ENCODE assay signal across 8 mouse cellular contexts in the genomic region with DNA sequence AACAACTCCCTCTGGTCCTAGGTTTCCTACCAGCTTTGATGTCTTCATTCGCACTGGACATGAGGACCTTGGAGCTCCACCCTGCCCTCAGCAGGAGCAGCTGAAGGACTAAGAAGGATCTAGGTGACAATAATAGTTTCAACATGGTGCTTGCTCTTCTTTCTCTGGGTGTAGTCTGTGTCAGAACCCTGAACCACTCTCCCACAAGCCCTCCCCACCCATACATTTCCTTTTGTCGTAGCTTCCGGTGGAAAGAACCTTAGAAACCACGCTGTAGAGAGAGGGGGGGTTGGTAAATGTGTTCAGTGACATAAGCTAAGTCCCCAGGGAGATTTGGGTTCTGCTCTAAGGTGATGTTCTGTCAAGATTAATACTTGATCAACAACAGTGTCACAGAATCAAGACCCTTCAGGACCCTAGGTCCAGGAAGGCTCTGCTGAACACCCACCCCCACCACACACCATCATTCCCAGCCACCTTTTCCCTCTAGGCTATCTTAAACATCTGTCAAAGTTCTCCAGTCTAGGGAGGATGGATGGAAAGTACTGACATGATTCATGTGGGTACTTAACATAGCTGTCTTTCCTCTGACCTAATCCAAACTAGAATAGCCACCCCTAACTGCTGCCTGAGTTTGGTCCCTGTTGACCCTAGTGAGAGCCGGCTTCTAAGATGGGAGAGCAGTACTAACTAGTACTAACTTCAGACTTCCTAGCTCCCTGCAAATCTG. TPM values are rescaled to one million over a fixed set of nuclear protein-coding genes. Genes with fewer than 3 reads are reported as not detected.
DNase-seq lines count a peak whose midpoint lies in the region; ATAC-seq and TF ChIP-seq lines count a peak whose summit lies in the region.

Gene Il2rg, minus strand, starts transcription at position 231 of the 730 bp plus-strand sequence.

- H3ac ChIP-seq in myocyte (ENCODE audit: control insufficient read depth, insufficient read length): no peak within 1 kb of the TSS

- no peaks in the 10 kb centered on the region for H3K79me2 ChIP-seq in myocyte (ENCODE audit: control insufficient read depth, insufficient read depth)

- no peaks in the 10 kb centered on the region; the same call in 1 of the 2 replicates for H3K27me3 ChIP-seq in kidney, embryonic 14.5 days (ENCODE audit: control insufficient read depth, insufficient read depth, low read length)
- 0 out of 2 replicates have a peak, but pooled peaks cover 2% of the 10 kb centered on the region for H3K27me3 ChIP-seq in intestine, embryonic 15.5 days (replicated peaks)
- H3K27me3 ChIP-seq in myocyte (ENCODE audit: control insufficient read depth, insufficient read depth, insufficient read length): no peaks in the 10 kb centered on the region
- H3K27me3 ChIP-seq in forebrain, embryonic 14.5 days (replicated peaks; ENCODE audit: control insufficient read depth, insufficient read depth, low read length): no peaks in the 10 kb centered on the region

- no peak for DNase-seq in kidney, adult 9 months
- DNase-seq in layer of hippocampus, adult 18-20 months (ENCODE audit: low spot score in 2 of 2): no peak
- DNase-seq in urinary bladder, adult 18-20 months (ENCODE audit: low spot score in 2 of 2): no peak
- no peak for DNase-seq in forebrain, embryonic 14.5 days (ENCODE audit: low spot score)

- H3K27ac ChIP-seq in kidney, embryonic 14.5 days (ENCODE audit: low read depth, low read length): no peak within 1 kb of the TSS
- H3K27ac ChIP-seq in bone marrow, adult 2 months (ENCODE audit: control insufficient read depth, insufficient read depth, low read depth, low read length, poor library complexity): peak within 1 kb of the TSS; percentile 72
- H3K27ac ChIP-seq in intestine, embryonic 15.5 days: no peak within 1 kb of the TSS
- no peak within 1 kb of the TSS for H3K27ac ChIP-seq in forebrain, embryonic 14.5 days (ENCODE audit: low read depth, low read length)

- TF ChIP-seq CTCF in bone marrow, adult 2 months (IDR thresholded peaks at IDR 0.05; ENCODE audit: control insufficient read depth, insufficient read depth, low read length): no peak

- no peak for TF ChIP-seq POLR2A in bone marrow, adult 2 months (IDR thresholded peaks at IDR 0.05; ENCODE audit: borderline replicate concordance, control insufficient read depth, low read depth, low read length)
- TF ChIP-seq POLR2A in myocyte (IDR thresholded peaks at IDR 0.05; ENCODE audit: insufficient read length, low read depth): no peak

- ATAC-seq in kidney, embryonic 14.5 days (ENCODE audit: low FRiP score, low TSS enrichment): no peak
- no peak for ATAC-seq in intestine, embryonic 15.5 days
- ATAC-seq in forebrain, embryonic 14.5 days: no peak

- H3K4me1 ChIP-seq in kidney, embryonic 14.5 days (ENCODE audit: control insufficient read depth, insufficient read depth, low read length): 0 out of 2 replicates have a peak, but pooled peaks cover 7% of the 10 kb centered on the region
- no peaks in the 10 kb centered on the region; the same call in 1 of the 2 replicates for H3K4me1 ChIP-seq in bone marrow, adult 2 months (ENCODE audit: control insufficient read depth, insufficient read depth, low read length)
- no peaks in the 10 kb centered on the region for H3K4me1 ChIP-seq in intestine, embryonic 15.5 days (replicated peaks)
- no peaks in the 10 kb centered on the region for H3K4me1 ChIP-seq in forebrain, embryonic 14.5 days (ENCODE audit: control insufficient read depth, insufficient read depth, low read length)

- no peak within 1 kb of the TSS for H3K4me2 ChIP-seq in kidney, embryonic 14.5 days (replicated peaks; ENCODE audit: low read depth, low read length)
- no peak within 1 kb of the TSS for H3K4me2 ChIP-seq in intestine, embryonic 15.5 days (replicated peaks)
- peak within 1 kb of the TSS; percentile 12 for H3K4me2 ChIP-seq in myocyte (ENCODE audit: low read depth)
- no peak within 1 kb of the TSS for H3K4me2 ChIP-seq in forebrain, embryonic 14.5 days (ENCODE audit: low read length)

- 50% methylated on average over 5 of the region's 5 CpGs for WGBS in kidney, embryonic 14.5 days
- WGBS in bone marrow, adult 2 months: 11% methylated on average over 5 of the region's 5 CpGs
- 46% methylated on average over 5 of the region's 5 CpGs for WGBS in intestine, embryonic 15.5 days
- WGBS in forebrain, embryonic 14.5 days: 77% methylated on average over 5 of the region's 5 CpGs

- no peaks in the 10 kb centered on the region for H3K36me3 ChIP-seq in kidney, embryonic 14.5 days (ENCODE audit: control insufficient read depth, insufficient read depth, low read length)
- no peaks in the 10 kb centered on the region for H3K36me3 ChIP-seq in intestine, embryonic 15.5 days
- H3K36me3 ChIP-seq in myocyte (ENCODE audit: control insufficient read depth, insufficient read depth): no peaks in the 10 kb centered on the region
- H3K36me3 ChIP-seq in forebrain, embryonic 14.5 days (ENCODE audit: control insufficient read depth, insufficient read depth, low read length): no peaks in the 10 kb centered on the region

- no peak within 1 kb of the TSS for H3K9ac ChIP-seq in kidney, embryonic 14.5 days (ENCODE audit: low read depth, low read length)
- H3K9ac ChIP-seq in intestine, embryonic 15.5 days: no peak within 1 kb of the TSS
- no peak within 1 kb of the TSS for H3K9ac ChIP-seq in forebrain, embryonic 14.5 days (ENCODE audit: low read length)

- H3K9me3 ChIP-seq in kidney, embryonic 14.5 days (ENCODE audit: control insufficient read depth, low read length): no peaks in the 10 kb centered on the region
- H3K9me3 ChIP-seq in intestine, embryonic 15.5 days: no peaks in the 10 kb centered on the region
- no peaks in the 10 kb centered on the region for H3K9me3 ChIP-seq in forebrain, embryonic 14.5 days (replicated peaks; ENCODE audit: control insufficient read depth, low read length)

- no peak within 1 kb of the TSS for H3K4me3 ChIP-seq in kidney, embryonic 14.5 days (ENCODE audit: low read length)
- H3K4me3 ChIP-seq in bone marrow, adult 2 months (replicated peaks; ENCODE audit: control insufficient read depth, low read depth, low read length): peak within 1 kb of the TSS; percentile 73
- no peak within 1 kb of the TSS for H3K4me3 ChIP-seq in intestine, embryonic 15.5 days (replicated peaks)
- no peak within 1 kb of the TSS for H3K4me3 ChIP-seq in myocyte
- H3K4me3 ChIP-seq in forebrain, embryonic 14.5 days (ENCODE audit: low read depth, low read length): no peak within 1 kb of the TSS

TF ChIP-seq in myocyte, 11 proteins besides CTCF, POLR2A, EP300 and RAD21:
- no peak for TF ChIP-seq MAX (IDR thresholded peaks at IDR 0.05; ENCODE audit: low read depth)
- TF ChIP-seq MYOG (IDR thresholded peaks at IDR 0.05; ENCODE audit: control insufficient read depth in 1 of 3, insufficient read depth in 1 of 3, insufficient read length in 2 of 3, low read depth in 2 of 3): no peak
- TF ChIP-seq REST (IDR thresholded peaks at IDR 0.05; ENCODE audit: insufficient read depth, insufficient read length): no peak

RNA-seq across cellular contexts. Expression of gene Il2rg, which starts in this region (rescaled TPM):
- 18.8 and 19.5 TPM in 2 replicates for polyA plus RNA-seq in kidney, embryonic 14.5 days (2014; fragmentation: Nextera tagmentation; extraction: Ambion mirVana)
- 12.4 and 32.4 TPM in 2 replicates for polyA plus RNA-seq in bone marrow, adult 2 months (2011; ENCODE audit: insufficient read depth, insufficient read length, low replicate concordance, missing spikeins)
- polyA plus RNA-seq in intestine, embryonic 15.5 days (2015; fragmentation: Nextera tagmentation; extraction: Ambion mirVana): 12.5 and 12.8 TPM in 2 replicates
- 4.5 TPM for polyA plus RNA-seq in myocyte (2012; fragmentation: generic; extraction: Trizol)
- under 1 TPM; 0.74 to 0.79 TPM for total RNA-seq in layer of hippocampus, adult 18-20 months (2021)
- polyA plus RNA-seq in forebrain, embryonic 14.5 days (2014; fragmentation: Nextera tagmentation; extraction: Ambion mirVana): 6.2 and 6.5 TPM in 2 replicates
